Mouse (Mus musculus): ENCODE data around the gene Lenep. TPM values are rescaled to one million over a fixed set of nuclear protein-coding genes. Genes with fewer than 3 reads are reported as not detected.

The Lenep gene
- total RNA-seq (2012; rRNA removed) (not detected in 2 replicates), polyA plus RNA-seq (2012; ENCODE audit: insufficient read depth in 1 of 2, insufficient read length in 2 of 2, low read depth in 1 of 2, low replicate concordance in 2 of 2, missing spikeins in 1 of 2) (not detected)

DNA sequence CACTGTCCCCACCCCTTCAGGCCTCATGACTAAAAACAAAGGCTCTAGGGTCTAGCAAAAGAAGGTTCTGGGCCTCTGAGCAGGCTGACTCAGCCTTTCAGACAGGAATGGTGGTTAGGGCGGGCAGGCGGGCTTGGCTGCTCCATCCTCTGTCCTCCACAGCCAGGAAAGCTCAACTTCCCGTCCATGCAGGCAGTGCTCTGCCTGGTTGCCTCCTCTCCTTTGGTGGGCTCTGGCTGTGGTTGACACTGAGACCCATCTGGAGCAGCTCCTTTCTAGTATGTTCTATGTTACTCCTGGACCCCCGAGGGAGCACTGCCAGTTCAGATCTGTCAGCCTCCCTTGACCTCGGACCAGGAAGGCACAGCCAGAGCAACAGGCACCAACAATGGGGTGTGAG is at the start of gene Lenep:
Gene Lenep (minus strand): TSS at position 101 of the 400 bp plus-strand sequence.
- TF ChIP-seq ZC3H11A (IDR thresholded peaks at IDR 0.05; ENCODE audit: low read depth, low read length) (no peak), UBTF (IDR thresholded peaks at IDR 0.05; ENCODE audit: borderline replicate concordance, insufficient read depth, low read depth, low read length) (no peak), BHLHE40 (IDR thresholded peaks at IDR 0.05; ENCODE audit: borderline replicate concordance, low read depth, low read length) (no peak), TCF12 (IDR thresholded peaks at IDR 0.05; ENCODE audit: low read depth, low read length) (no peak), CHD2 (IDR thresholded peaks at IDR 0.05; ENCODE audit: low read length) (no peak), MYC (IDR thresholded peaks at IDR 0.05; ENCODE audit: low read depth, low read length) (no peak)
- peaks cover 0 to 13% of the 10 kb centered on the region in 2 experiments; a peak in 2 of 4 replicates for H3K36me3 ChIP-seq (ENCODE audit: control insufficient read depth in 1 of 2, insufficient read depth in 2 of 2, low read length in 2 of 2)
- H3K9me3 ChIP-seq (replicated peaks; ENCODE audit: insufficient read depth, low read length) = no peaks in the 10 kb centered on the region

DNA sequence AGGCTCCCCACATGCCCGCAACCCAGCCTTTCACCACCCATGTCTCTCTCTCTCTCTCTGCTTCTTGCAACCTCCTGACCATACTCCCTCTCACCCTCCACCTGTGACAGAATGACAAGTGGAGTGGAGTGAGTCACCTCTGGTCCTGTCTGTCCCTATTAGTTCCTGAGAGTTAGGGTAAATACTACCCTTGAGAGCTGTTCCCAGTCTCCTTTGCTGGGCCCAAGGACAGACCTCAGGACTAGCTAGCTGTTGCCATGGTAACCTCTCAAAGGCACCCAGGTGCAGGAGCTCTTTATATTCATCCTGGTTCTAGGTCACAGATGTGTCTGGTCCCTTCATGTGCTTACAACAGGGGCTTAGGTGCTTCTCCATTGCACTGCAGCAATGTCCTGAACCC is 49.3 kb upstream of the Lenep start:
- no peak for DNase-seq (ENCODE audit: low read depth, low spot score)
- TF ChIP-seq SIN3A (IDR thresholded peaks at IDR 0.05; ENCODE audit: low read length) = no peak
- no peak for TF ChIP-seq MAX (IDR thresholded peaks at IDR 0.05; ENCODE audit: low read length)
- no peaks in the 10 kb centered on the region for H3K79me2 ChIP-seq (ENCODE audit: control insufficient read depth, insufficient read depth, low read length, poor library complexity)
- no peak overlapping the region for H3K9ac ChIP-seq (ENCODE audit: control insufficient read depth, low read depth, low read length, poor library complexity, severe bottlenecking)
- no peak overlapping the region for H3K27ac ChIP-seq (ENCODE audit: control insufficient read depth, low read depth, low read length)
- peaks cover 0 to 3% of the 10 kb centered on the region in 2 experiments; a peak in 2 of 4 replicates for H3K36me3 ChIP-seq (ENCODE audit: control insufficient read depth in 1 of 2, insufficient read depth in 2 of 2, low read length in 2 of 2)
- H3K27me3 ChIP-seq (ENCODE audit: control insufficient read depth in 1 of 2, insufficient read depth in 2 of 2, low read length in 2 of 2) = no peaks in the 10 kb centered on the region
- H3K9me3 ChIP-seq (replicated peaks; ENCODE audit: insufficient read depth, low read length) = no peaks in the 10 kb centered on the region
- H3K4me3 ChIP-seq (ENCODE audit: control insufficient read depth in 1 of 2, insufficient read depth in 1 of 2, low read depth in 2 of 2, low read length in 2 of 2) = no peak overlapping the region
- H3K4me1 ChIP-seq (ENCODE audit: control insufficient read depth in 1 of 2, insufficient read depth in 2 of 2, low read length in 2 of 2) = peaks cover 0 to 15% of the 10 kb centered on the region in 2 experiments; a peak in 3 of 4 replicates

More for the DNA sequence above, at the start of gene Lenep:
- Histone ChIP-seq H3K79me2 (ENCODE audit: control insufficient read depth, insufficient read depth, low read length, poor library complexity) (no peaks in the 10 kb centered on the region), H3K4me1 (ENCODE audit: control insufficient read depth in 1 of 2, insufficient read depth in 2 of 2, low read length in 2 of 2) (no peaks in the 10 kb centered on the region), H3K27me3 (ENCODE audit: control insufficient read depth in 1 of 2, insufficient read depth in 2 of 2, low read length in 2 of 2) (no peaks in the 10 kb centered on the region), H3K9ac (ENCODE audit: control insufficient read depth, low read depth, low read length, poor library complexity, severe bottlenecking) (no peak within 1 kb of the TSS), H3K27ac (ENCODE audit: control insufficient read depth, low read depth, low read length) (no peak within 1 kb of the TSS), H3K4me3 (ENCODE audit: control insufficient read depth in 1 of 2, insufficient read depth in 1 of 2, low read depth in 2 of 2, low read length in 2 of 2) (no peak within 1 kb of the TSS)
- no peak for DNase-seq (ENCODE audit: low read depth, low spot score)

DNA sequence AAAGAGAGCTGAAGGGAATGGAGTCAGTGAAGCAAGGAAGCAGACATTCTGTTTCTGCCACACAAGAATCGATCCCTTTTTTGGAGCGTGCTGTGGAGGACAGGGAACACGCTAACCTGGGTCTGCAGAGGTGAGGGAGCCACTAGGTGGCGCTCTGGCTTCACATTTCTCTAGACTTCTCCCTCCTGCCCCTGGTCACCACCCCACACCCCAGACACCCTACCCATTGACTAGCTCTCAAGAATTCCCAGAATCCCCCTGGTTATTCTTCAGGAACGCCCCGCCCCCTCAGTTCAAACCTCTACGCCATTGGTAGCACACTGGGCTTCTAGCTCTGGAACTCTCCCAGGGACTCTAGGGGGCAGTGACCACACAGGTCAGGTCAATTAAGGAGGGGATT is 46.9 kb upstream of the Lenep start:
- H3K27ac ChIP-seq (ENCODE audit: control insufficient read depth, low read depth, low read length) = peak overlapping the region; percentile 59
- H3K9ac ChIP-seq (ENCODE audit: control insufficient read depth, low read depth, low read length, poor library complexity, severe bottlenecking) = peak overlapping the region; percentile 50
- H3K4me3 ChIP-seq (ENCODE audit: control insufficient read depth in 1 of 2, insufficient read depth in 1 of 2, low read depth in 2 of 2, low read length in 2 of 2) = peak overlapping the region; percentile 33 to 43

More for the DNA sequence above, 46.9 kb upstream of the Lenep start:
- H3K4me1 ChIP-seq (ENCODE audit: control insufficient read depth in 1 of 2, insufficient read depth in 2 of 2, low read length in 2 of 2) = peaks cover 0 to 8% of the 10 kb centered on the region in 2 experiments; a peak in 2 of 4 replicates
- H3K27me3 ChIP-seq (ENCODE audit: control insufficient read depth in 1 of 2, insufficient read depth in 2 of 2, low read length in 2 of 2) = no peaks in the 10 kb centered on the region
- H3K79me2 ChIP-seq (ENCODE audit: control insufficient read depth, insufficient read depth, low read length, poor library complexity) = no peaks in the 10 kb centered on the region
- peak; percentile 93 for DNase-seq (ENCODE audit: low read depth, low spot score)
- peak; percentile 7; the same call in 1 of the 2 replicates for TF ChIP-seq ETS1 (IDR thresholded peaks at IDR 0.05; ENCODE audit: low read depth, low read length)
- TF ChIP-seq KAT2A (conservative IDR thresholded peaks at IDR 0.05; ENCODE audit: low read depth, low read length) = no peak
- TF ChIP-seq RAD21 (IDR thresholded peaks at IDR 0.05; ENCODE audit: low read depth, low read length) = peak; percentile 89
- TF ChIP-seq MAFK (IDR thresholded peaks at IDR 0.05; ENCODE audit: borderline replicate concordance, low read depth, low read length) = no peak
- no peak for TF ChIP-seq GABPA (IDR thresholded peaks at IDR 0.05; ENCODE audit: low read depth, low read length)
- peak; percentile 46; the same call in 1 of the 2 replicates for TF ChIP-seq ZNF384 (IDR thresholded peaks at IDR 0.05; ENCODE audit: low read depth, low read length)
- peak; percentile 38; the same call in 1 of the 2 replicates for TF ChIP-seq MYC (IDR thresholded peaks at IDR 0.05; ENCODE audit: low read depth, low read length)
- peak; percentile 74 for TF ChIP-seq ZC3H11A (IDR thresholded peaks at IDR 0.05; ENCODE audit: low read depth, low read length)
- no peak for TF ChIP-seq POLR2AphosphoS5 (IDR thresholded peaks at IDR 0.05; ENCODE audit: borderline replicate concordance, low read depth, low read length)
- TF ChIP-seq CTCF (IDR thresholded peaks at IDR 0.05 in 2 of 3, conservative IDR thresholded peaks at IDR 0.05 in 1 of 3; ENCODE audit: control insufficient read depth in 1 of 3, insufficient read depth in 1 of 3, low read depth in 2 of 3, low read length in 3 of 3, poor library complexity in 1 of 3, severe bottlenecking in 1 of 3) = peak; percentile 94 to 99 (median 98)
- no peak for TF ChIP-seq TCF12 (IDR thresholded peaks at IDR 0.05; ENCODE audit: low read depth, low read length)
- TF ChIP-seq SMC3 (IDR thresholded peaks at IDR 0.05; ENCODE audit: low read depth, low read length) = peak; percentile 73
- TF ChIP-seq ZKSCAN1 (IDR thresholded peaks at IDR 0.05; ENCODE audit: low read depth, low read length) = no peak
- H3K9me3 ChIP-seq (replicated peaks; ENCODE audit: insufficient read depth, low read length) = no peaks in the 10 kb centered on the region
- H3K36me3 ChIP-seq (ENCODE audit: control insufficient read depth in 1 of 2, insufficient read depth in 2 of 2, low read length in 2 of 2) = peaks cover 0 to 3% of the 10 kb centered on the region in 2 experiments; a peak in 2 of 4 replicates
